Mouse (Mus musculus): ENCODE results near the gene Lima1. TPM values are rescaled to one million over a fixed set of nuclear protein-coding genes. Genes with fewer than 3 reads are reported as not detected.
"Not testable (repeated sequence)": the region's sequence is repeated elsewhere in the genome, so short reads cannot be mapped to it uniquely, and the experiment has no call there.

Gene Lima1
- total RNA-seq (2021), result 1 to 10 TPM; 7.9 to 9.8 TPM
- long read RNA-seq, experiment 1, full-length matches to known transcripts, result 5 of 5 reads
- long read RNA-seq, experiment 1, partial matches to known transcripts, result 0 of 5 reads
- long read RNA-seq, experiment 1, other reads (novel, unspliced or antisense), result 0 of 5 reads
- long read RNA-seq, experiment 2, full-length matches to known transcripts, result 8 of 10 reads
- long read RNA-seq, experiment 2, partial matches to known transcripts, result 0 of 10 reads
- long read RNA-seq, experiment 2, other reads (novel, unspliced or antisense), result 2 of 10 reads

DNA sequence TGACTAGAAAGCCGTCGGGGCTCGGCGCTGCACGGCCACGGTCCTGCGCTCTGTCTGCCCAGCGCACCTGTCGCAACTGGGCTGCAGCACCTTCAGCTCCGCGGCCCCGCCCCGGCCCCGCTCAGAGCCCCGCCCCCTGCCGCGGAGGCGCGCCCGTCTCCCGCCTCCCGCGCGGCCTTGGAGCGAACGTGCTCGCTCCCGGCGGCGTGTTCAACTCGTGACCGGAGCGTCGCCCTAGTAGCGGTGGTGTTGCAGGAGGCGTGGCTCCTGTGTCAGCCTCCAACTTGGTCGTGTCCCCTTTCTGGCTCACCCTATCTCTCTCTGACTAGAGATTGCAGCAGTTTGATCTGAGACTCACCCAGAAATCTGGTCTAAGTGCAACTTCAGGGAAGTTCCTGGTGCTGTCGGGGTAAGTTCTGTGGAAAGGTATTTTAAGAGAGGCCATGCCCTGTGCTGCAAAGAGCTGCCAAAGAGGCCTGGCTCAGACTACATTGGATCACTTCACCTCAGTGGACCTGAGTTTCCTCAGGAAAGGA lies at the start of gene Lima1:
TSS of gene Lima1 (minus strand) at position 123 of the 536 bp plus-strand sequence.
- TF ChIP-seq CTCF (IDR thresholded peaks at IDR 0.05), result no peak
- peak within 1 kb of the TSS; percentile 88 for H3K4me3 ChIP-seq
- intact Hi-C loops (cut with DNase I), result no loop called here
- peak within 1 kb of the TSS; percentile 88 for H3K27ac ChIP-seq
- peak; percentile 94 for DNase-seq

DNA sequence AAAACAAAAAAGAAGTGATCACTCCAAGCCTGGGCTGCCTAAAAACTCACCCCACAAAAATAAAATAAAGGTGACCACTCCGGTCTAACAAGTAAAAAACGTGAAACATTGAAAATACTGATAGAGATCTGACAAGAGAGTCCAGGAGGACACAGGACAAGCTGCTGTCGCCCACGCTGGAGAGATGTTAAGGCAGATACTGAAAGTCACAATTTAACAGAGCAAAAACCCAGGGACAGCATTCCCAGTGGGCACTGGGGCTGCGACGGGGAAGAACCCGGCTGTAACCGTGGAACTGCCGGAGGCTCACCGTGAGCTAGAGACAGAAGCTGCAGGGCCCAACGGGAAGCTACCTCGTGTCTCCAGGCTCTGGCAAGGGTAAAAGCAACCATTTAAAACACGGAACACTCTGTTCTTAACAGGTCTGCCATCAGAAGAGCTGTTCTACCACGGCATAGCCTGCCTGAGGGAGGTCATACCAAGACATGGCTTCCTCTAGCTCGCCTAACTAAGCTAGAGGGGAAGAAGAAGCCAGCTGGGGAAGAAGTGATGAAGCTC lies 44.4 kb upstream of the Lima1 start:
- intact Hi-C loops (cut with DNase I), result no loop called here
- Histone ChIP-seq H3K27ac (no peak overlapping the region), H3K4me3 (no peak overlapping the region)
- DNase-seq, result no peak
- no peak for TF ChIP-seq CTCF (IDR thresholded peaks at IDR 0.05)

DNA sequence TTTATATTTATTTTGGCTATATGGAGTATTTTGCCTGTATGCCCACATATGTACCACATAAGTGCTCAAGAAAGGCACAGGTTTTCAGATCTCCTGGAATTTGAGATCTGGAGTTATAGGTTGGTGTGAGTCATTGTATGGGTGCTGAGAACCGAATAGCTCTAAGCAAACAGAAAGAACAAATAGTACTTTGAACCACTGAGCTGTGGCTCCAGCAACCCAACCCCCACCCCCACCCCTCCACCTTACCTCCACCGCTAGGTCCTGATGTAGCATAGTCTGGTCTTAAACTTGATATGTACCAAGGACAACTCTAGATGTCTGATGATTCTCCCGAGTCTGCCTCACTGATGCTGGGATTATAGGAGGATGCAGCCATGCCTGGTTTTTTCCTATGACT lies 42.0 kb upstream of the Lima1 start:
- no peak overlapping the region for H3K4me3 ChIP-seq
- no peak for TF ChIP-seq CTCF (IDR thresholded peaks at IDR 0.05)
- intact Hi-C loops (cut with DNase I), result no loop called here
- no peak for DNase-seq
- H3K27ac ChIP-seq, result no peak overlapping the region

DNA sequence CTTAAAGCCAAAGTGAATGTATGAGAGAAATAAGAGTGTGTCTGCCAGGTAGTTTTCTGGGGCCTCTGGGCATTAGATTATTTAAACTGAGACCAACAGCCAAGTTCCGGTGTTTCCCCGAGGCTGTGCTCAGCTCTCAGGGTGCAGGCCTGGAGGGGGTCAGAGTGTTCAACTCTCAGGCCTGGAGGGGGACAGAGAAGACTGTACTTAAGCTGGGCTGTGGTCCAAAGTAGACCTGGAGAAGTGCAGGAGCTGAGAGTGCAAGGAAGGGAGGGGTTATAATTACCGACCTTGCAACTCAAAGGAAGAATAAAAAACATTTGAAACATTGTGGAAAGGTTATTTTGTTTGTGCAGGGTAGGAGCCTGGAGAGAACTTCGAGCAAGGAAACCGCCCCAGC lies 39.4 kb upstream of the Lima1 start:
- intact Hi-C loops (cut with DNase I), result no loop called here
- no peak overlapping the region for H3K27ac ChIP-seq
- no peak overlapping the region for H3K4me3 ChIP-seq
- TF ChIP-seq CTCF (IDR thresholded peaks at IDR 0.05), result no peak
- DNase-seq, result no peak

DNA sequence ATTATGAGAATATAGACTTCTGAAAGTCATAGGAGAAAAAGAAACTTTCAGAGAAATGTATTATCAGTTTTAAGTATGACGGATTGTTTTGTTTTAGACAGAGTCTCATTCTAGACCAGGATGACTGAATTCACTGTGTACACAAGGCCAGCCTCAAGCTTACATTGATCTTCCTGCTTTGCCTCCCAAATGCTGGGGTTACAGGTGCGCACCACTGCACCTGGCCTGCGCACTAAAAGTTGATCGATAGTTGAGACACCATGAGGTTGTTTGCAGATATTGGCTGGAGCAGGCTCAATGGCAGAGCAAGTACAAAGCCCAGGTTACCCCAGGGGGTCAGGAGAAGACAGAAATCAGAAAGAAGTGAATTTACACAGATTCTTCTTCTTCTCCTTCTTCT lies 36.5 kb upstream of the Lima1 start:
- no peak for TF ChIP-seq CTCF (IDR thresholded peaks at IDR 0.05)
- no peak for DNase-seq
- H3K4me3 ChIP-seq, result no peak overlapping the region
- H3K27ac ChIP-seq, result no peak overlapping the region
- intact Hi-C loops (cut with DNase I), result no loop called here

DNA sequence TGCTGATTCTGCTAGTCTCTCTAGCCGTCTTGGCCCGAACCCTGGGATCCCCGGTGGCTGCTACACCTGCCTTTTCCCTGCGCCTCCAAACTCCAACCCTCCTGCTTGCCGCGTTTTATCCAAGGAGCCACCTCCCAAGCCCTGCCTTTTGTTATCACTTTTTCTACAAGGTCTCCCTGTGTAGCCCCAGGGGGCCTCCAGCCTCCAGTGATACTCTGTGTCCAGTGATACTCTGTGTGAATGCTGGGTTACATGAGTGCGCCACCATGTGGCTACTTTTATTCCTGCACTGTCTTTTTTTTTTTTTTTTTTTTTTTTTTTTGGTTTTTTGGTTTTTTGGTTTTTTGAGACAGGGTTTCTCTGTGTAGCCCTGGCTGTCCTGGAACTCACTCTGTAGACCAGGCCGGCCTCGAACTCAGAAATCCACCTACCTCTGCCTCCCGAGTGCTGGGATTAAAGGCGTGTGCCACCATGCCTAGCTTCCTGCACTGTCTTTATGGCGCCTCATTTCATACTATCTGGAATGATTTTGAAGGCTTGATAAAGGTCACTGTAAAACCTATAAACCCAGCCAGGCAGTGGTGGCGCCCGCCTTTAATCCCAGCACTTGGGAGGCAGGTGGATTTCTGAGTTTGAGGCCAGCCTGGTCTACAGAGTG lies 34.2 kb upstream of the Lima1 start:
- not testable (repeated sequence) for H3K27ac ChIP-seq, H3K4me3 ChIP-seq
- TF ChIP-seq CTCF (IDR thresholded peaks at IDR 0.05), result peak; percentile 65
- intact Hi-C loops (cut with DNase I), result loop anchor here (5.0 kb wide), 2 partner anchors 197 to 412 kb away; no protein-coding TSS in a partner anchor
- peak; percentile 33 for DNase-seq

DNA sequence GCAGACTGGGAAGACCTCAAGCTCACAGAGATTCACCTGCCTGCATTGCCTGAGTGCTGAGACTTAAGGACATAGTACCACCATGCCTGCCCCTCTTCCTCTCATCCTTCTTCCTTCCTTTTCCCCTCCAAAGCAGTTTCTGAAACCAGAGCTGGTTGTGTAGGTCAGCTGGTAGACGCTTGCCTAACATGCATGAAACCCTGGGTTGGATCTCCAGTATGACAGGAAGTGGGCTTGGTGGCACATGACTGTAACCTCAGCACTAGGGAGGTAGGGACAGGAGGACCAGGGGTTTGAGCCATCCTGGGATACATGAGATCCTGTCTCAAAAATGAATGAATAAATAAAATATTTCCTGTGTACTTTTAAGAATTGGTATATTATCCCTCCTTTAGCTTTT lies 32.3 kb upstream of the Lima1 start:
- intact Hi-C loops (cut with DNase I), result loop anchor here (5.0 kb wide), 2 partner anchors 195 to 410 kb away; no protein-coding TSS in a partner anchor
- no peak for TF ChIP-seq CTCF (IDR thresholded peaks at IDR 0.05)
- H3K27ac ChIP-seq, result no peak overlapping the region
- no peak overlapping the region for H3K4me3 ChIP-seq
- DNase-seq, result no peak

DNA sequence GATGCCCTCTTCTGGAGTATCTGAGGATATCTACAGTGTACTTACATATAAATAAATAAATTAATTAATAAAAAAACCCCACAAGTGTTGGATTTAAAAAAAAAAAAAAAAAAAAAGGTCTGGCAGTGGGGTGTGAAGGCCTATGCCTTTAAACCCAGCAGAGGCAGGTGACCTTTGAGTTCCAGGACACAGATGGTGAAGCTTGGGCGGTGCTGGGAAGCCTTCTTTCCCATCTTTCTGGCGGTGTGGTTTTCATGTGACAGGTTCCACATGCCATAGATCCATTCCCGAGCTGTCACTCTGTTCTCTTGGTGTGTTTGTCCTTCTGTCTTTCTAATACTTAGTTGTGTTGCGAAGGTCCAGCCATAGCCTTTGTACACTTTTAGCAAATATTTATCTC lies 31.8 kb upstream of the Lima1 start:
- H3K4me3 ChIP-seq, result no peak overlapping the region
- H3K27ac ChIP-seq, result no peak overlapping the region
- no peak for TF ChIP-seq CTCF (IDR thresholded peaks at IDR 0.05)
- intact Hi-C loops (cut with DNase I), result loop anchor here (5.0 kb wide), 2 partner anchors 195 to 410 kb away; no protein-coding TSS in a partner anchor
- DNase-seq, result no peak

DNA sequence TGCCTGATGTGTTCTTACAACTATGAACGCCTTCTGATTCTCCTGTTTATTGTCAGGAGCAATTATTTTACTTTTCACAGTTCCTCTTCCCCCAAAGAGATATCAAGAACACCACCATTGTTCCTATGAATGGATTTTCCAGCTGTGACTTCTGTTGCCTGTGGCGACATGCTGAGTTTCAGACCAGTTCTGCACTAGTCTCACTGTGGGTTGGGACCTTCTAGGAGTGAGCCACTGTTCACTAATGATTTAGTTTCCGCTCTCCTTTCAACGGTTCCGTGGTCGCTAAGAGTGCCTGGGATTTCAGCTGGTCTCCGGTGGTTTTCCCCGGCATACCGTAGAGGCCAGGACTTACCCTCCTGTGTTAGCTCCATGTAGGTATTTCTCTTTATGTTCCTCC lies 29.6 kb upstream of the Lima1 start:
- no peak overlapping the region for H3K4me3 ChIP-seq
- peak overlapping the region; percentile 72 for H3K27ac ChIP-seq
- DNase-seq, result no peak
- intact Hi-C loops (cut with DNase I), result loop anchor here (2.0 to 5.0 kb wide), 6 partner anchors 64 to 408 kb away; partner anchors contain the start of gene Cox14
- no peak for TF ChIP-seq CTCF (IDR thresholded peaks at IDR 0.05)

DNA sequence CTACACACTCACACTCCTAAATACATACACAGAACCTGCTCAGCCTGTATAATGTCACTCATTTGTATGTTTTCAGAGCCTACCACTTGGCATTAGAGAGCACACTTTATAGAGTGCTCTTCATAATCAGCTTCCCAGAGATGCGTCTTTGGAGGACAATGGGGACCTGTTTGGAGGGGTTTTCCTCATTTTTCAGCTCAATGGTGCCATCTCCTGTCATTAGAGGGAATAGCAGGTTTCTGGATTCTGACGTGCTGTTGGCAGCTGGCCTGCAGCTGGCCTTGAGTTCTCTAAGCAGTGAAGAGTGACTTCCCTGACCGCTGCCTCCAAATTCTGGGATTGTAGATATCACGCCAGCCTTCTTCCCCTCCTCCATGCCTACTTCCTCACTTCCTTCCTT lies 29.1 kb upstream of the Lima1 start:
- DNase-seq, result peak; percentile 80
- Histone ChIP-seq H3K4me3 (no peak overlapping the region), H3K27ac (peak overlapping the region; percentile 72)
- intact Hi-C loops (cut with DNase I), result loop anchor here (2.0 to 5.0 kb wide), 4 partner anchors 64 to 307 kb away; partner anchors contain the start of gene Cox14
- TF ChIP-seq CTCF (IDR thresholded peaks at IDR 0.05), result peak; percentile 88

DNA sequence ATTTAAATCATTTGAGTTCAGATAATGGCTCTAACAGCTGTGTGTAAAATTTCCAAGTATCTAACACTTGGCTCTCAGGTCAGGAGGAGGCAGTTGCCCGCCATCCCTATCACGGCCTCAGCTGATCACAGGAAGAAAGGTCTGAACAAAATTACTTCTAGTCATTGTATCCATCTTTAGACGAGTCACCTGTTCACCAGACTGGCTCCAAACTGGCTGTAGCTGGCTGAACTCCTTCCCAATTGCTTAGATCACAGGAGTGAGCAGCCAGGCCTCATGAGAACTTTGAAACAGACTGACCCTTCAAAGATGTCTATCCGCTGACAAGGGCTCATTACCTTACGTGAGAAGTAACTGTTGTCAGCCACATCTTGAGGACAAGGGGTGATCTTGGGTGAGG lies 28.0 kb upstream of the Lima1 start:
- DNase-seq, result no peak
- no peak for TF ChIP-seq CTCF (IDR thresholded peaks at IDR 0.05)
- no peak overlapping the region for H3K27ac ChIP-seq
- intact Hi-C loops (cut with DNase I), result loop anchor here (5.0 kb wide), 3 partner anchors 111 to 306 kb away; partner anchors contain the start of gene Cox14
- H3K4me3 ChIP-seq, result no peak overlapping the region

DNA sequence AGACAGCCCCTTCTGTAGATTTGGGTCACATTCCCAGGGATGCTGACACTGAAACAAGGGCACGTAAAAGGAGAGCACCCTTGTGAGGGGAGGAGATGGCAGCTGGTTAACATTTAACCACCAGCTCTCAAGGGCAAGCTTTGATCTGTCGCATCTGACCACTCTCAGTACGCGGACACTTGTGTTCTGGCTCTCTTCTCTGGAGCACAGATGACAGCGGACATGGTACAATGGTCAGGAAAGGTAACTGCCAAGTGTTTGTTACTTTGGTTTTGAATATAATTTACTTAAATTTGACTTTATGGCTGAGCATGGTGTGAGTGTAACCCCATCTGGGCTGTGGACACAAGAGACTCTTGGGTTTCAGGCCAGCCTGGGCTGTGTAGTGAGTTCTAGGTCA lies 27.5 kb upstream of the Lima1 start:
- TF ChIP-seq CTCF (IDR thresholded peaks at IDR 0.05), result no peak
- no peak overlapping the region for H3K4me3 ChIP-seq
- intact Hi-C loops (cut with DNase I), result loop anchor here (5.0 kb wide), 3 partner anchors 110 to 305 kb away; partner anchors contain the start of gene Cox14
- DNase-seq, result no peak
- H3K27ac ChIP-seq, result no peak overlapping the region

DNA sequence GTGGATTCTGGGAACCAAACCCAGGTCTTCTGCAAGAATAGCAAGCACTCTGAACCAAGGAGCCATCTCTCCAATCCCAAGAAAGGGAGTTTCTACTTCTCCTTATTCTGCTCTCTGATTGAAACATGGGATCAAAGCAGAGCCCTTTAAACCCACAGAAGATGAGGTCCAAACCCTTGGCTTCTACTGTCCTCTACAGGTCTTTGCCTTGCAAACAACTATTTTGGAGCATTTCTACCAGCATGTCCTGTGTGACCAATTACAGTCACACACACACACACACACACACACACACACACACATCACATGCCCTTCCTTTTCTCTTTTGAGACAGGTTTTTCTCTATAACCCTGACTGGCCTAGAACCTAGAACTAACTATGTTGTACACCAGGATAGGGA lies 21.4 kb upstream of the Lima1 start:
- intact Hi-C loops (cut with DNase I), result no loop called here
- no peak overlapping the region for H3K4me3 ChIP-seq
- no peak for DNase-seq
- peak; percentile 21; the same call in 1 of the 2 replicates for TF ChIP-seq CTCF (IDR thresholded peaks at IDR 0.05)
- H3K27ac ChIP-seq, result no peak overlapping the region

All from gastrocnemius, adult 2 months (tissue).